8 mouse cellular contexts compared by ENCODE assay signal in genomic region chr8:110941453-110941948, GRCm38 (mm10). TPM values are rescaled to one million over a fixed set of nuclear protein-coding genes. Genes with fewer than 3 reads are reported as not detected.
DNase-seq lines count a peak whose midpoint lies in the region; ATAC-seq lines count a peak whose summit lies in the region.

No protein-coding gene starts in this region.

- H3K27ac ChIP-seq in heart, embryonic 16.5 days (ENCODE audit: low read length), result peak overlapping the region; percentile 91

- no peaks in the 10 kb centered on the region for H3K9me3 ChIP-seq in heart, embryonic 16.5 days (replicated peaks; ENCODE audit: control insufficient read depth, low read length)

- 16% methylated on average over 10 of the region's 10 CpGs for WGBS in heart, embryonic 16.5 days

- DNase-seq in spleen, postnatal 36 days (ENCODE audit: low spot score in 2 of 2), result peak; percentile 24 to 32
- DNase-seq in spleen, adult 12 weeks (ENCODE audit: low spot score), result no peak
- DNase-seq in embryo, embryonic 11 days, result peak; percentile 13
- DNase-seq in kidney, postnatal 4 days, result peak; percentile 69 to 82
- peak; percentile 33 for DNase-seq in splenic B cell, adult 2 months (ENCODE audit: low read depth, low spot score)

- peak overlapping the region; percentile 46 for H3K4me2 ChIP-seq in heart, embryonic 16.5 days (ENCODE audit: low read depth, low read length)

- peaks cover 58% of the 10 kb centered on the region for H3K4me1 ChIP-seq in heart, embryonic 16.5 days (ENCODE audit: control insufficient read depth, insufficient read depth, low read length)

- no peaks in the 10 kb centered on the region for H3K36me3 ChIP-seq in heart, embryonic 16.5 days (ENCODE audit: control insufficient read depth, insufficient read depth)
- no peaks in the 10 kb centered on the region for H3K36me3 ChIP-seq in splenic B cell, adult 2 months (ENCODE audit: control insufficient read depth, insufficient read depth, low read length, poor library complexity, severe bottlenecking)

- H3K4me3 ChIP-seq in heart, embryonic 16.5 days (ENCODE audit: low read length), result no peak overlapping the region

- no peak overlapping the region for H3K9ac ChIP-seq in heart, embryonic 16.5 days (ENCODE audit: low read length)

- no peaks in the 10 kb centered on the region for H3K27me3 ChIP-seq in heart, embryonic 16.5 days (ENCODE audit: control insufficient read depth, insufficient read depth, low read length)
- no peaks in the 10 kb centered on the region for H3K27me3 ChIP-seq in splenic B cell, adult 2 months (ENCODE audit: control insufficient read depth, insufficient read depth, low read length, poor library complexity, severe bottlenecking)

- peak; percentile 81 for ATAC-seq in heart, embryonic 16.5 days (replicated peaks; ENCODE audit: extremely low read depth, insufficient read depth, low FRiP score)
- no peak for ATAC-seq in frontal cortex, adult (ENCODE audit: low TSS enrichment)
- no peak for ATAC-seq in erythroid progenitor cell, adult 5-6 weeks (replicated peaks; ENCODE audit: low FRiP score, poor library complexity, severe bottlenecking)

RNA-seq across cellular contexts. Expression of gene St3gal2, which starts 21.8 kb away (rescaled TPM):
- 14.5 and 15.4 TPM in 2 replicates for polyA plus RNA-seq in heart, embryonic 16.5 days (2015; fragmentation: Nextera tagmentation; extraction: Ambion mirVana)
- total RNA-seq in erythroid progenitor cell, adult 5-6 weeks (2015; ENCODE audit: low replicate concordance), result 30.6 and 40.0 TPM in 2 replicates
- total RNA-seq in erythroid progenitor cell, adult 5-6 weeks (2017; ENCODE audit: low replicate concordance), result 34.0 and 40.6 TPM in 2 replicates

RNA-seq across cellular contexts. Expression of gene Fuk, which starts 39.2 kb away (rescaled TPM):
- 5.7 and 7.2 TPM in 2 replicates for polyA plus RNA-seq in heart, embryonic 16.5 days (2015; fragmentation: Nextera tagmentation; extraction: Ambion mirVana)
- 0.42 TPM in 1 of 2 replicates, not detected in the other for total RNA-seq in erythroid progenitor cell, adult 5-6 weeks (2015; ENCODE audit: low replicate concordance)
- total RNA-seq in erythroid progenitor cell, adult 5-6 weeks (2017; ENCODE audit: low replicate concordance), result 0.51 and 1.4 TPM in 2 replicates

RNA-seq across cellular contexts. Expression of gene Ddx19a, which starts 56.1 kb away (rescaled TPM):
- 8.4 and 10.3 TPM in 2 replicates for polyA plus RNA-seq in heart, embryonic 16.5 days (2015; fragmentation: Nextera tagmentation; extraction: Ambion mirVana)
- 45.4 and 49.9 TPM in 2 replicates for total RNA-seq in erythroid progenitor cell, adult 5-6 weeks (2015; ENCODE audit: low replicate concordance)
- 22.5 and 28.8 TPM in 2 replicates for total RNA-seq in erythroid progenitor cell, adult 5-6 weeks (2017; ENCODE audit: low replicate concordance)
